Mouse (Mus musculus) MN1 (cell line): ENCODE data around the gene Glis1.

Experiments used
- DNase-seq: peaks from one replicate; pipeline ENCODE4 v3.0.0-alpha.2; 2016; ENCODE audit warnings: low spot score

Glis1 gene

GRCm38 (mm10) chr4:107624951-107625350 is 190.6 kb downstream of the Glis1 start:
- DNase-seq: no peak

- DNase-seq: no peak
Observed at GRCm38 (mm10) chr4:107628226-107628625, 193.8 kb downstream of the Glis1 start.

GRCm38 (mm10) chr4:107628921-107629411 is 194.6 kb downstream of the Glis1 start:
- no peak for DNase-seq

GRCm38 (mm10) chr4:107634631-107635030 is 200.2 kb downstream of the Glis1 start:
- DNase-seq: no peak

GRCm38 (mm10) chr4:107636099-107636498 is 201.7 kb downstream of the Glis1 start:
- no peak for DNase-seq

- peak; percentile 28 for DNase-seq
Observed at GRCm38 (mm10) chr4:107637670-107638069, 203.3 kb downstream of the Glis1 start.

GRCm38 (mm10) chr4:107638303-107638702 is 203.9 kb downstream of the Glis1 start:
- DNase-seq: no peak

- no peak for DNase-seq
Observed at GRCm38 (mm10) chr4:107641624-107642023, 207.2 kb downstream of the Glis1 start.

GRCm38 (mm10) chr4:107648959-107649485 is 214.6 kb downstream of the Glis1 start:
- no peak for DNase-seq

- no peak for DNase-seq
Observed at GRCm38 (mm10) chr4:107651021-107651496, 216.7 kb downstream of the Glis1 start.

GRCm38 (mm10) chr4:107652598-107653279 is 218.3 kb downstream of the Glis1 start:
- peak; percentile 79 for DNase-seq

- no peak for DNase-seq
Observed at GRCm38 (mm10) chr4:107653280-107653643, 218.9 kb downstream of the Glis1 start.

GRCm38 (mm10) chr4:107660649-107661048 is 226.3 kb downstream of the Glis1 start:
- no peak for DNase-seq

GRCm38 (mm10) chr4:107668514-107668913 is 234.1 kb downstream of the Glis1 start:
- no peak for DNase-seq

- DNase-seq: no peak
Observed at GRCm38 (mm10) chr4:107670731-107671130, 236.3 kb downstream of the Glis1 start.

- peak; percentile 80 for DNase-seq
Observed at GRCm38 (mm10) chr4:107673638-107674321, 239.4 kb downstream of the Glis1 start.

- DNase-seq: no peak
Observed at GRCm38 (mm10) chr4:107674322-107674644, 239.9 kb downstream of the Glis1 start.

GRCm38 (mm10) chr4:107675645-107676044 is 241.3 kb downstream of the Glis1 start:
- DNase-seq: no peak

GRCm38 (mm10) chr4:107680311-107681098 is 246.1 kb downstream of the Glis1 start:
- no peak for DNase-seq

- no peak for DNase-seq
Observed at GRCm38 (mm10) chr4:107681099-107681849, 246.9 kb downstream of the Glis1 start.

GRCm38 (mm10) chr4:107683006-107683756 is 248.8 kb downstream of the Glis1 start:
- DNase-seq: no peak
